Mouse (Mus musculus) neural tube, embryonic 14.5 days (tissue): ENCODE measurements at regions not wholly inside any gene's neighbourhood (a gene's known extent, or its start where the extent isn't known, plus 50 kb on each side); places are given as distances from the start of the nearest gene placed in this dataset.

Experiments used
- ATAC-seq: fragments of 200-750 bp; cut with Nextera tagmentation; 2 replicates; pipeline ENCODE4 v1.8.0; 2017; ENCODE audit warnings: low read depth, mild to moderate bottlenecking, moderate TSS enrichment, moderate library complexity
- H3K27ac ChIP-seq: fragments of 300-500 bp; sonication (generic); 2 replicates; pipeline ENCODE4 v1.5.1; 2014; ENCODE audit warnings: low read depth, mild to moderate bottlenecking, control low read depth, low read length, moderate library complexity, mixed read lengths
- H3K27me3 ChIP-seq: fragments of 300-500 bp; sonication (generic); 2 replicates; pipeline ENCODE4 v1.6.1; 2014; ENCODE audit warnings: low read length; ENCODE audit not compliant: control insufficient read depth, insufficient read depth
- H3K36me3 ChIP-seq: fragments of 300-500 bp; sonication (generic); 2 replicates; pipeline ENCODE4 v1.6.1; 2014; ENCODE audit warnings: low read length, mixed read lengths; ENCODE audit not compliant: control insufficient read depth, insufficient read depth
- H3K4me1 ChIP-seq: fragments of 300-500 bp; sonication (generic); 2 replicates; pipeline ENCODE4 v1.6.1; 2014; ENCODE audit warnings: low read length; ENCODE audit not compliant: control insufficient read depth, insufficient read depth
- H3K4me2 ChIP-seq: fragments of 300-500 bp; sonication (generic); 2 replicates; pipeline ENCODE4 v1.6.1; 2014; ENCODE audit warnings: mild to moderate bottlenecking, low read depth, low read length, control low read depth
- H3K4me3 ChIP-seq: fragments of 300-500 bp; sonication (generic); 2 replicates; pipeline ENCODE4 v1.5.1; 2014; ENCODE audit warnings: low read depth, low read length, control low read depth, mixed read lengths
- H3K9ac ChIP-seq: fragments of 300-500 bp; sonication (generic); replicated peaks from 2 replicates; pipeline ENCODE4 v1.6.1; 2014; ENCODE audit warnings: low read depth, mild to moderate bottlenecking, control low read depth, low read length, mixed read lengths
- H3K9me3 ChIP-seq: fragments of 300-500 bp; sonication (generic); 2 replicates; pipeline ENCODE4 v1.6.1; 2016; ENCODE audit warnings: low read length; ENCODE audit not compliant: control insufficient read depth
- WGBS: fragments of 180-500 bp; shearing (Covaris S2); extraction: QIAGEN DNeasy Blood & Tissue Kit; methylation state at CpG from one replicate; pipeline ENCODE4 v1.1.7; 2014; 5-methylcytosine and 5-hydroxymethylcytosine counted together

DNA sequence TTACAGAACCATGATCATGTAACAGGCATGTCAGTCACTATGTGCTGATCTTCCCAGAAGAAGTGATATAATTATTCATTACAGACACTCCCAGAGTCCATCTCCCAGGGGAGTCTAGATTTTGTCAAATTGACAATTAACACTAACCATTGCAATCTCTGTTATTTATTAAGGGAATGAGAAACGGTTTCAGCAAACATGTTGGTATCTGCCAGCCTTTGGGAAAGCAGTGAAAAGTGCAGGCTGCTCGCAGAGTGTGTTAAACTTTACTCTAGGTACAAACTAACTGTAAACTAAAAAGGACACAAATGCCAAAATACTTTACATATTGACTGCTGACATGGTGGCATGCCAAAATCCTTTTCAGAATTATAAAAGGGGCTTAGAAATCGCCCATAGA, 583.9 kb downstream of the 1700064H15Rik start:
- Histone ChIP-seq H3K4me1 (no peaks in the 10 kb centered on the region), H3K27ac (no peak overlapping the region), H3K4me3 (no peak overlapping the region), H3K36me3 (no peaks in the 10 kb centered on the region), H3K4me2 (no peak overlapping the region), H3K27me3 (no peaks in the 10 kb centered on the region), H3K9me3 (no peaks in the 10 kb centered on the region), H3K9ac (no peak overlapping the region)
- no peak for ATAC-seq
- WGBS, result 70% methylated on average over 3 of the region's 3 CpGs

DNA sequence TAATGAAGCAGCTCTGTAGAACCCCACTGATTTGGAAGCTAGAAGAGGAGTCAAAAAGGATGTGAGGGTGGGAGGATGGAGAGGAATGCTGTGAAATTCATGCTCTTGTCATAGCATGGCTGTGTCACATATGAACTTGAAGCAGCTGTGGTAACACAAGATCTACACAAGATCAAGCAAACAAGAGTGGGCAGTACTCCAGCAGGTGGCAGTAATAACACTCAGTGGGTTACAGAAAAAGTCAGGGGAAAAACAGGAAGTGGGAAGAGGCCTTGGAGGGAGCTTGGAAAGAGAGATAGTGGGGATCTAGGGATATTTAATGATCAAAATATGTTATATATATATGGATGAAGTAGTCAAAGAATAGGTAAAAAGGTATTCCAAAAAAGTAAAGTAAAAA, 582.5 kb downstream of the 1700064H15Rik start:
- no peak overlapping the region for H3K4me2 ChIP-seq
- H3K27me3 ChIP-seq, result no peaks in the 10 kb centered on the region
- H3K4me1 ChIP-seq, result no peaks in the 10 kb centered on the region
- no peak overlapping the region for H3K9ac ChIP-seq
- H3K9me3 ChIP-seq, result no peaks in the 10 kb centered on the region
- H3K36me3 ChIP-seq, result no peaks in the 10 kb centered on the region
- no peak for ATAC-seq
- no peak overlapping the region for H3K4me3 ChIP-seq
- H3K27ac ChIP-seq, result no peak overlapping the region

DNA sequence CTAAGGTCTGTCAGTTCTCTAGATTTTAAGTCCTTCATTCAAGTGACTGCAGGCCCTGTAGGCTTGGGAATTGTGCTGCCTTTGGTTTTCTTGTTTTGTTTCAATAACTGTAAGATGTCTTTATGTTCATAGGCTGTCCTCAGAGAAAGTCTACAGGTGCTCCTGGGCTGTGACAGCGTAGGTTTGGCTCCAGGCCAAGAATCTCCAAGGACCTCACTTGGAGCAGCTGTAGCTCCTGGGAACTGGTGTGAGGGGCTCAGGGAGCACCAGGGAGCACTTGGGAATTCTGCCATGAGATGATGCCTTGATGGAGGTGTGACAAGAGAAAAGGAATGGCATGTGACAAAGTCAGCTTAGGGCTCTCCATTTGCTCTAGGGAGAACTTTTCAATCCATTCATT, 581.9 kb downstream of the 1700064H15Rik start:
- Histone ChIP-seq H3K4me1 (no peaks in the 10 kb centered on the region), H3K4me3 (no peak overlapping the region), H3K36me3 (no peaks in the 10 kb centered on the region), H3K27ac (no peak overlapping the region), H3K4me2 (no peak overlapping the region), H3K27me3 (no peaks in the 10 kb centered on the region), H3K9me3 (no peaks in the 10 kb centered on the region), H3K9ac (no peak overlapping the region)
- WGBS, result 72% methylated on average over 1 of the region's 1 CpGs
- ATAC-seq, result no peak

DNA sequence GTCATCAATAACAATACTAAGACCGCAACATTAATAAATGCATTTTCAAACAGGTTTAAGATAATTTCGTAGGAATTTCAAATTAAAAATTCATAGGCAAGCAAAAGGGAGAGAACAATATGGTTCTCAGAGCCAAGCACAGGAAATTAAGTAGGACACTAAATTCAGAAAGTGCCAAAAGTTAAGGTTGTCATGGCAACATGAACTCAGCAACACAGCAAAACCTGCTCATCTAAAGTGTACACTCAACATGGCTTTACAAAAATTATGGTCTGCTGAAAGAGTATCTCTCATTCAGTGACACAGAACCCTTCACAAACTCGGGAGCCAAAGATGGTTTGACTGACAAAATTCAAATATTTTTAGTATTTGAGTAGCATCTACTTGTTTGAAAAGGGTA, 572.5 kb downstream of the 1700064H15Rik start:
- 73% methylated on average over 3 of the region's 3 CpGs for whole genome bisulfite sequencing

DNA sequence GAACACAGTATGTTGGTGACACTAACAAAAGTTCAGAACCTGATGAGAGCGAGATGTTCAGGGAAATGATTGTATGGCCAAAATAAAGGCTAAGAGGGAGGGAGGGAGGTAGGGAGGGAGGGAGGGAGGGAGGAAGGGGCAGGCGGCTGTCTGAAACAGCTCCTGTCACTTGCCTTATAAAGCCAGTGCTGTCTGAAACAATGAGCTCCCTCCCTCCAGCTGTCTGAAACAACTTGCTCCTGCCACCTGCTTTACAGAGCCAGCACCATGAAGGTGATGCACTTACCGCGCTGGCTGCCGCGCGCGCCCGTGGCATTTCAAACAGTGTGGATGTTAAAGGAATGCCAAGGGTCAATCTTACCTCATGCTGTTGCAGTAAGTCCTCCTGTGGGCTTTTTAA, 571.9 kb downstream of the 1700064H15Rik start:
- WGBS, result 14% methylated on average over 9 of the region's 9 CpGs
- Histone ChIP-seq H3K9ac (no peak overlapping the region), H3K27ac (no peak overlapping the region), H3K4me2 (no peak overlapping the region), H3K4me1 (no peaks in the 10 kb centered on the region; the same call in 1 of the 2 replicates), H3K9me3 (no peaks in the 10 kb centered on the region), H3K36me3 (no peaks in the 10 kb centered on the region), H3K4me3 (no peak overlapping the region), H3K27me3 (no peaks in the 10 kb centered on the region)
- ATAC-seq, result no peak

More for the DNA sequence above, 572.5 kb downstream of the 1700064H15Rik start:
- H3K9me3 ChIP-seq, result no peaks in the 10 kb centered on the region
- H3K4me3 ChIP-seq, result no peak overlapping the region
- H3K27me3 ChIP-seq, result no peaks in the 10 kb centered on the region
- H3K36me3 ChIP-seq, result no peaks in the 10 kb centered on the region
- no peak overlapping the region for H3K27ac ChIP-seq
- H3K9ac ChIP-seq, result no peak overlapping the region
- H3K4me1 ChIP-seq, result no peaks in the 10 kb centered on the region; the same call in 1 of the 2 replicates
- ATAC-seq, result no peak
- no peak overlapping the region for H3K4me2 ChIP-seq

DNA sequence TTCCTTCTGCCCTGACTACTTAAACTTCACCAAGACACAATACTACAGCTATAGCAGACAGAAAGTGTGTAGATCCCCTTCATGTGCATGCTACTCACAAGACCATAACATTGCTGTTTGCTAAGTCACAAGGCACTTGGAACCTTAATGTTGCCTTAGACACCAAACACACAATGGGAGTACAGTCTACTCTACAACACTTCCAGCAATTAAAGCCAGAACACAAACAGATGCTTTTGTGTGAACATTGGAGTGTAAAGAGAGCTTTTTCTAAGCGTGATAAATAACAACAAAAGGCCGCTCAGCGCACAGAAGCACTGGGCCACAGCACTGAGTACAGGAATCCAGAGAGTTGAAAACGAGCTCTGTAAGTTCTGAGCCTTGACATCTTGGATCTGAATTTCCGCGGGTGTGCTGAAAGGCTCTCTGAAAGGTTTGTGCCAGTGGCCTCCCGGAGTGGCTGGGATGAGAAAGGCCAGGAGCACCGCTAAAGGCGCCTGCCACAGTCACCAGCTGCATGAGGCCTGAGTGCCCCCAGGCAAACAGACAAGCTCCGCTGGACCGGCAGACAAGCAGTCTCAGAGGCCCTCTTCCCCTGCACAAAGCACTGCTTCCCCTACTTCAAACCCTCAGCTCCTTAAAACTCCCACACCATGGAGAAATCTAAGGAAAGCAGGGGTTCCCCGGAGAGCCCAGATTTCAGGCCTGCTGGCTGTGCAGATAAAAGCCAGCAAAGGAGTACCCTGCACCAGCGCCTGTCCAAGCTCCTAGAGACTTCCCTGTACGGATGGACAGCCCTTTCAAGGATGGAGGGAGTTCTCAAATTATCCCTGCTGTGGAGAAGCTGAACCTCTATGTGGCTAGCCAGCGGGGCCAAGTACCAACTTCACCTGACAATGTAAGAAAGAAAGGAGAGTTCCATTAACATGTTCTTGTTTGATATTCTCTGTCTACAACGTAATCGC, 568.3 kb downstream of the 1700064H15Rik start:
- Histone ChIP-seq H3K4me2 (no peak overlapping the region), H3K4me3 (no peak overlapping the region), H3K27me3 (no peaks in the 10 kb centered on the region), H3K27ac (no peak overlapping the region; the same call in 1 of the 2 replicates), H3K9ac (no peak overlapping the region), H3K4me1 (no peaks in the 10 kb centered on the region; the same call in 1 of the 2 replicates), H3K9me3 (no peaks in the 10 kb centered on the region), H3K36me3 (no peaks in the 10 kb centered on the region)
- 33% methylated on average over 15 of the region's 17 CpGs for WGBS
- ATAC-seq, result peak; percentile 47

DNA sequence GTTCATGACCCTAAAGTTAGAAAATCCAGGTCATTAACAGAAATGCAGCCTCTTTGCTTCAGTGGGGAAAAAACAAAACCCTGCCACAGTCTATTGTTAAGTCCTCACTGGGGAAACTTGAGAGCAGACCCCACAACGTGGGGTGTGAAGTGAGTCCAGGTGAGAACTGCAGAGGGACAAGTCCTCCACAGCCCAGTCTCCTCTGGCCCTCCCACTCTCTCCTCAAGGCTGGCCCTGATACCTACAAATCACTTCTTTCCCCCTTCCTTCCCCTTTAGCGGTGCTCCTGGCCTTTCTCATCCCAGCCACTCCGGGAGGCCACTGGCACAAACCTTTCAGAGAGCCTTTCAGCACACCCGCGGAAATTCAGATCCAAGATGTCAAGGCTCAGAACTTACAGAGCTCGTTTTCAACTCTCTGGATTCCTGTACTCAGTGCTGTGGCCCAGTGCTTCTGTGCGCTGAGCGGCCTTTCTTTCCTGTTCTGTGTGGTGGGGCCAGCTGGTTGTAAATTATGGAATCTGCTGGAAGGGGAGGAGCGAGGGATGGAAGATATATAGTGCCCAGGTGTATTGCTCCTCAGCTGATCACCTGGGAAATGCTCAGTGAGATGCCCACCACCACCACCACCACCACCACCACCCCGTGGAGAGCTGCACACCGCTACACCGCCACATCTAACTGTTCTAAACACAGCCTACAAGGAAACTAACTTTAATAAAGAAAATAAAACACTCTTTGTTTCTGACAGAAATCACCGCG, 566.8 kb downstream of the 1700064H15Rik start:
- Histone ChIP-seq H3K4me1 (no peaks in the 10 kb centered on the region; the same call in 1 of the 2 replicates), H3K27me3 (no peaks in the 10 kb centered on the region), H3K27ac (no peak overlapping the region), H3K4me2 (no peak overlapping the region), H3K4me3 (no peak overlapping the region), H3K9ac (no peak overlapping the region), H3K9me3 (no peaks in the 10 kb centered on the region), H3K36me3 (no peaks in the 10 kb centered on the region)
- 35% methylated on average over 12 of the region's 14 CpGs for WGBS
- ATAC-seq, result peak; percentile 78

DNA sequence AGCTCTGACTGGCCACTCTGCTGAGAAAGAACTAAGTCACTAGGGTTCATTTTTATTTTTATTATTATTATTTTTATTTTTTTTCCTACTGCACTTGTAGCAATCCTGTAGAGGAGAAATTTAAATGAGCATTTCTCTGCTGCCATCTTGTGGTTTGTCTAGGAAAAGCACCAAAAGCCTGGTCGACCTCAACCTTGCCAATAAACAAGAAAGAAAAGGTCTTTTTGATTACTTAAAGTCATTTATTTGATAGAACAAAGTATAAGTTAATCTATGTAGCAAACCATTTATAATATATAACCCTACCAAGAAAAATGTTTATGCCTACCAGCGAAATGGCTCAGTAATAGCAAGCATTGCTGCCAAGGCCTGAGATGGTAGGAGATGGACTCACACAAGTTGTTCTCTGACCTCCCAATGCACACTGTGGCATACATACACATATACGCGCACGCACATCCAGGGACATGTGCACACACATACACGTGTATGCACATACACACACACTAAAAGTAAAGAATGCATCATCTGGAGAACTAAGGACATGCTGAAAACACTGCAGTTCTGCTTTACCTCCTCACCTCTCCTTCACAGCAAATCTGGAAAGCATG, 566.1 kb downstream of the 1700064H15Rik start:
- no peak overlapping the region for H3K27ac ChIP-seq
- no peak overlapping the region for H3K4me2 ChIP-seq
- H3K4me1 ChIP-seq, result no peaks in the 10 kb centered on the region; the same call in 1 of the 2 replicates
- H3K4me3 ChIP-seq, result no peak overlapping the region
- no peaks in the 10 kb centered on the region for H3K36me3 ChIP-seq
- H3K27me3 ChIP-seq, result no peaks in the 10 kb centered on the region
- H3K9ac ChIP-seq, result no peak overlapping the region
- WGBS, result 40% methylated on average over 6 of the region's 6 CpGs
- no peaks in the 10 kb centered on the region for H3K9me3 ChIP-seq
- ATAC-seq, result peak; percentile 67
